Mouse (Mus musculus) MEL (cell line): ENCODE results near the gene Tmco5b. TPM values are rescaled to one million over a fixed set of nuclear protein-coding genes. Genes with fewer than 3 reads are reported as not detected.
A peak's percentile ranks its signal among the peaks of the same experiment; 100 is the strongest.

Source experiments
- DNase-seq: peaks from one replicate; pipeline ENCODE4 v3.0.0; 2011; ENCODE audit warnings: low read depth, low spot score
- H3K27ac ChIP-seq: 2 replicates; pipeline ENCODE4 v1.5.1; 2012; ENCODE audit warnings: low read depth, mild to moderate bottlenecking, control low read depth, low read length, moderate library complexity; ENCODE audit not compliant: control insufficient read depth
- H3K27me3 ChIP-seq, 2 experiments: fragments of 150-350 bp in 1 of 2; sonication (generic) in 1 of 2; 2 replicates each; pipeline ENCODE4 v1.6.1; 2012; ENCODE audit warnings: low read length in 2 of 2, mild to moderate bottlenecking in 2 of 2, improper control_type of control experiment in 1 of 2, moderate library complexity in 1 of 2; ENCODE audit not compliant: insufficient read depth in 2 of 2, control insufficient read depth in 1 of 2
- H3K36me3 ChIP-seq, 2 experiments: 2 replicates each; pipeline ENCODE4 v1.6.1; 2012 to 2014; ENCODE audit warnings: low read length in 2 of 2, improper control_type of control experiment in 1 of 2, inconsistent platforms in 1 of 2, mild to moderate bottlenecking in 1 of 2; ENCODE audit not compliant: insufficient read depth in 2 of 2, control insufficient read depth in 1 of 2
- H3K4me1 ChIP-seq, 2 experiments: fragments of 150-350 bp in 1 of 2; sonication (generic) in 1 of 2; 2 replicates each; pipeline ENCODE4 v1.6.1; 2012; ENCODE audit warnings: low read length in 2 of 2, improper control_type of control experiment in 1 of 2, mild to moderate bottlenecking in 1 of 2; ENCODE audit not compliant: insufficient read depth in 2 of 2, control insufficient read depth in 1 of 2
- H3K4me3 ChIP-seq, 2 experiments: fragments of 150-350 bp in 1 of 2; sonication (generic) in 1 of 2; 2 replicates each; pipeline ENCODE4 v1.5.1; 2012; ENCODE audit warnings: low read depth in 2 of 2, low read length in 2 of 2, mild to moderate bottlenecking in 2 of 2, moderate library complexity in 2 of 2, control low read depth in 1 of 2, improper control_type of control experiment in 1 of 2; ENCODE audit not compliant: control insufficient read depth in 1 of 2, insufficient read depth in 1 of 2
- H3K79me2 ChIP-seq: 2 replicates; pipeline ENCODE4 v1.6.1; 2012; ENCODE audit warnings: mild to moderate bottlenecking, low read length, moderate library complexity; ENCODE audit not compliant: control insufficient read depth, poor library complexity, insufficient read depth
- H3K9ac ChIP-seq: 2 replicates; pipeline ENCODE4 v1.6.1; 2012; ENCODE audit warnings: low read depth, mild to moderate bottlenecking, control low read depth, low read length, moderate library complexity; ENCODE audit not compliant: control insufficient read depth, poor library complexity, severe bottlenecking
- H3K9me3 ChIP-seq: fragments of 150-350 bp; sonication (generic); replicated peaks from 2 replicates; pipeline ENCODE4 v1.6.1; 2012; ENCODE audit warnings: mild to moderate bottlenecking, low read length, improper control_type of control experiment, moderate library complexity; ENCODE audit not compliant: insufficient read depth
- CHD1 ChIP-seq: IDR thresholded peaks from 2 replicates; pipeline ENCODE4 v1.6.1; 2012; ENCODE audit warnings: low read depth, mild to moderate bottlenecking, inconsistent platforms, low read length, improper control_type of control experiment
- CTCF ChIP-seq, 3 experiments: IDR thresholded peaks in 2 of 3; conservative IDR thresholded peaks in 1 of 3; 2 replicates each; pipeline ENCODE4 v1.5.1; 2011 to 2012; ENCODE audit warnings: low read length in 3 of 3, low read depth in 2 of 3, mild to moderate bottlenecking in 2 of 3, improper control_type of control experiment in 1 of 3, inconsistent platforms in 1 of 3, mixed read lengths in 1 of 3, moderate library complexity in 1 of 3; ENCODE audit not compliant: control insufficient read depth in 1 of 3, insufficient read depth in 1 of 3, poor library complexity in 1 of 3, severe bottlenecking in 1 of 3
- E2F4 ChIP-seq: IDR thresholded peaks from 2 replicates; pipeline ENCODE4 v1.6.1; 2011; ENCODE audit warnings: low read depth, low read length, improper control_type of control experiment, borderline replicate concordance
- ELF1 ChIP-seq: IDR thresholded peaks from 2 replicates; pipeline ENCODE4 v1.6.1; 2014; ENCODE audit warnings: low read depth, mild to moderate bottlenecking, inconsistent platforms, low read length, improper control_type of control experiment, moderate library complexity
- ETS1 ChIP-seq: IDR thresholded peaks from 2 replicates; pipeline ENCODE4 v1.6.1; 2012; ENCODE audit warnings: low read depth, mild to moderate bottlenecking, inconsistent platforms, low read length, improper control_type of control experiment, moderate library complexity
- GABPA ChIP-seq: IDR thresholded peaks from 2 replicates; pipeline ENCODE4 v1.6.1; 2012; ENCODE audit warnings: low read depth, mild to moderate bottlenecking, inconsistent platforms, low read length, improper control_type of control experiment, moderate library complexity
- GATA1 ChIP-seq: IDR thresholded peaks from 2 replicates; pipeline ENCODE4 v1.6.1; 2011; ENCODE audit warnings: low read depth, low read length, improper control_type of control experiment
- HCFC1 ChIP-seq: IDR thresholded peaks from 2 replicates; pipeline ENCODE4 v1.6.1; 2012; ENCODE audit warnings: low read depth, mild to moderate bottlenecking, inconsistent platforms, low read length, improper control_type of control experiment, moderate library complexity
- KAT2A ChIP-seq: conservative IDR thresholded peaks from 2 replicates; pipeline ENCODE4 v1.6.1; 2012; ENCODE audit warnings: low read depth, low read length, improper control_type of control experiment, inconsistent platforms
- MAFK ChIP-seq: IDR thresholded peaks from 2 replicates; pipeline ENCODE4 v1.6.1; 2011; ENCODE audit warnings: low read depth, mild to moderate bottlenecking, low read length, improper control_type of control experiment, borderline replicate concordance
- MAX ChIP-seq: IDR thresholded peaks from 2 replicates; pipeline ENCODE4 v1.6.1; 2011; ENCODE audit warnings: low read length, improper control_type of control experiment
- MAZ ChIP-seq: IDR thresholded peaks from 2 replicates; pipeline ENCODE4 v1.6.1; 2012; ENCODE audit warnings: low read depth, mild to moderate bottlenecking, inconsistent platforms, low read length, improper control_type of control experiment
- MEF2A ChIP-seq: IDR thresholded peaks from 2 replicates; pipeline ENCODE4 v1.6.1; 2014; ENCODE audit warnings: low read depth, mild to moderate bottlenecking, inconsistent platforms, low read length, improper control_type of control experiment; ENCODE audit not compliant: poor library complexity, insufficient replicate concordance, severe bottlenecking; ENCODE audit errors: extremely low read depth
- MYB ChIP-seq: IDR thresholded peaks from 2 replicates; pipeline ENCODE4 v1.6.1; 2011; ENCODE audit warnings: mild to moderate bottlenecking, low read depth, low read length, improper control_type of control experiment
- MYC ChIP-seq: IDR thresholded peaks from 2 replicates; pipeline ENCODE4 v1.6.1; 2011; ENCODE audit warnings: low read depth, mild to moderate bottlenecking, low read length, improper control_type of control experiment, moderate library complexity
- NRF1 ChIP-seq: IDR thresholded peaks from 2 replicates; pipeline ENCODE4 v1.6.1; 2014; ENCODE audit warnings: low read depth, mild to moderate bottlenecking, inconsistent platforms, low read length, improper control_type of control experiment, moderate library complexity; ENCODE audit not compliant: poor library complexity, insufficient read depth, severe bottlenecking
- POLR2A ChIP-seq, 2 experiments: IDR thresholded peaks; 2 replicates each; pipeline ENCODE4 v1.6.1; 2011 to 2012; ENCODE audit warnings: low read length in 2 of 2, mild to moderate bottlenecking in 2 of 2, control low read depth in 1 of 2, improper control_type of control experiment in 1 of 2, low read depth in 1 of 2, moderate library complexity in 1 of 2; ENCODE audit not compliant: control insufficient read depth in 1 of 2, insufficient read depth in 1 of 2, poor library complexity in 1 of 2
- RAD21 ChIP-seq: IDR thresholded peaks from 2 replicates; pipeline ENCODE4 v1.6.1; 2011; ENCODE audit warnings: mild to moderate bottlenecking, low read depth, low read length, improper control_type of control experiment
- RCOR1 ChIP-seq: IDR thresholded peaks from 2 replicates; pipeline ENCODE4 v1.6.1; 2012; ENCODE audit warnings: low read depth, mild to moderate bottlenecking, inconsistent platforms, low read length, improper control_type of control experiment
- SIN3A ChIP-seq: IDR thresholded peaks from 2 replicates; pipeline ENCODE4 v1.6.1; 2012; ENCODE audit warnings: low read length, improper control_type of control experiment, inconsistent platforms
- SMC3 ChIP-seq: IDR thresholded peaks from 2 replicates; pipeline ENCODE4 v1.6.1; 2011; ENCODE audit warnings: low read depth, low read length, improper control_type of control experiment
- TAL1 ChIP-seq: IDR thresholded peaks from 2 replicates; pipeline ENCODE4 v1.6.1; 2012; ENCODE audit warnings: mild to moderate bottlenecking, inconsistent platforms, low read length, moderate library complexity, mixed read lengths
- TBP ChIP-seq: IDR thresholded peaks from 2 replicates; pipeline ENCODE4 v1.8.0; 2011; ENCODE audit warnings: low read depth, low read length, improper control_type of control experiment
- TCF12 ChIP-seq: IDR thresholded peaks from 2 replicates; pipeline ENCODE4 v1.6.1; 2014; ENCODE audit warnings: low read depth, mild to moderate bottlenecking, inconsistent platforms, low read length, improper control_type of control experiment, moderate library complexity
- UBTF ChIP-seq: IDR thresholded peaks from 2 replicates; pipeline ENCODE4 v1.6.1; 2012; ENCODE audit warnings: low read depth, mild to moderate bottlenecking, inconsistent platforms, low read length, improper control_type of control experiment, moderate library complexity, borderline replicate concordance; ENCODE audit not compliant: insufficient read depth
- USF1 ChIP-seq: IDR thresholded peaks from 2 replicates; pipeline ENCODE4 v1.6.1; 2014; ENCODE audit warnings: low read depth, mild to moderate bottlenecking, inconsistent platforms, low read length, improper control_type of control experiment, moderate library complexity
- ZC3H11A ChIP-seq: IDR thresholded peaks from 2 replicates; pipeline ENCODE4 v1.6.1; 2012; ENCODE audit warnings: low read depth, mild to moderate bottlenecking, inconsistent platforms, low read length, improper control_type of control experiment
- ZKSCAN1 ChIP-seq: IDR thresholded peaks from 2 replicates; pipeline ENCODE4 v1.6.1; 2012; ENCODE audit warnings: low read depth, mild to moderate bottlenecking, inconsistent platforms, low read length, improper control_type of control experiment, moderate library complexity
- ZMIZ1 ChIP-seq: IDR thresholded peaks from 2 replicates; pipeline ENCODE4 v1.6.1; 2012; ENCODE audit warnings: low read depth, mild to moderate bottlenecking, inconsistent platforms, low read length, improper control_type of control experiment, moderate library complexity
- ZNF384 ChIP-seq: IDR thresholded peaks from 2 replicates; pipeline ENCODE4 v1.6.1; 2012; ENCODE audit warnings: low read depth, mild to moderate bottlenecking, inconsistent platforms, low read length, improper control_type of control experiment
- polyA plus RNA-seq, 2 experiments: library from polyadenylated mRNA; stranded (reverse) in 1 of 2; unstranded in 1 of 2; fragments of >175 nt in 1 of 2; fragments of >200 nt in 1 of 2; gene quantifications; 2 replicates each; pipeline versions ENCODE4 v1.2.1 to v1.2.4; 2012; ENCODE audit warnings: low replicate concordance in 2 of 2, low read depth in 1 of 2; ENCODE audit not compliant: insufficient read length in 2 of 2, insufficient read depth in 1 of 2, missing spikeins in 1 of 2
- total RNA-seq: library from RNA; depleted of rRNA; stranded (reverse); fragments of 300-350 nt; gene quantifications from 2 replicates; pipeline ENCODE4 v1.2.3, GENCODE M21; 2012

The Tmco5b gene
- total and polyA plus RNA-seq, 3 experiments, result not detected

- Histone ChIP-seq H3K79me2 (no peaks in the 10 kb centered on the region), H3K4me3 (no peak overlapping the region), H3K9ac (no peak overlapping the region), H3K27ac (no peak overlapping the region), H3K36me3 (no peaks in the 10 kb centered on the region), H3K4me1 (no peaks in the 10 kb centered on the region), H3K9me3 (no peaks in the 10 kb centered on the region), H3K27me3 (no peaks in the 10 kb centered on the region)
- TF ChIP-seq ZNF384 (no peak), HCFC1 (no peak), GABPA (no peak), USF1 (no peak), NRF1 (no peak), SMC3 (no peak), MEF2A (no peak), ETS1 (no peak), TAL1 (no peak), CHD1 (no peak), MAZ (no peak), ZKSCAN1 (no peak), CTCF (IDR thresholded peaks at IDR 0.05 in 2 of 3, conservative IDR thresholded peaks at IDR 0.05 in 1 of 3; ENCODE audit: control insufficient read depth in 1 of 3, insufficient read depth in 1 of 3, low read depth in 2 of 3, low read length in 3 of 3, poor library complexity in 1 of 3, severe bottlenecking in 1 of 3) (no peak), UBTF (no peak), POLR2A (IDR thresholded peaks at IDR 0.05; ENCODE audit: control insufficient read depth in 1 of 2, insufficient read depth in 1 of 2, low read depth in 1 of 2, low read length in 2 of 2, poor library complexity in 1 of 2) (no peak), SIN3A (no peak)
- no peak for DNase-seq
These were observed 46.7 kb upstream of the Tmco5b start for GRCm38 (mm10) chr2:113238871-113239270.

GRCm38 (mm10) chr2:113302349-113303239 lies 17.1 kb downstream of the Tmco5b start:
- peak overlapping the region; percentile 18 to 46; a peak in 2 of 4 replicates for H3K4me3 ChIP-seq
- DNase-seq, result peak; percentile 60
- H3K79me2 ChIP-seq, result no peaks in the 10 kb centered on the region
- H3K27ac ChIP-seq, result no peak overlapping the region
- H3K9me3 ChIP-seq, result no peaks in the 10 kb centered on the region
- H3K36me3 ChIP-seq, result no peaks in the 10 kb centered on the region; a peak in 1 of 4 replicates
- peak overlapping the region; percentile 56 for H3K9ac ChIP-seq
- H3K4me1 ChIP-seq, result no peaks in the 10 kb centered on the region
- no peaks in the 10 kb centered on the region for H3K27me3 ChIP-seq
- no peak for TF ChIP-seq E2F4
- no peak for TF ChIP-seq MAFK
- TF ChIP-seq KAT2A, result no peak
- no peak for TF ChIP-seq TCF12
- TF ChIP-seq ZC3H11A, result peak; percentile 66
- TF ChIP-seq SMC3, result peak; percentile 75
- no peak; the same call in 1 of the 2 replicates for TF ChIP-seq MAX
- TF ChIP-seq MYC, result peak; percentile 55; the same call in 1 of the 2 replicates
- peak; percentile 82 for TF ChIP-seq RAD21
- TF ChIP-seq RCOR1, result no peak
- TF ChIP-seq GATA1, result no peak
- no peak for TF ChIP-seq POLR2A (IDR thresholded peaks at IDR 0.05; ENCODE audit: control insufficient read depth in 1 of 2, insufficient read depth in 1 of 2, low read depth in 1 of 2, low read length in 2 of 2, poor library complexity in 1 of 2)
- no peak for TF ChIP-seq GABPA
- TF ChIP-seq ZMIZ1, result no peak
- TF ChIP-seq USF1, result no peak
- no peak; the same call in 1 of the 2 replicates for TF ChIP-seq ELF1
- TF ChIP-seq MYB, result no peak
- no peak for TF ChIP-seq MAZ
- peak; percentile 19; the same call in 1 of the 2 replicates for TF ChIP-seq SIN3A
- no peak for TF ChIP-seq TBP
- TF ChIP-seq ETS1, result no peak
